Mouse (Mus musculus): Measurements from ENCODE around the gene Pde3a.

Gene Pde3a

GRCm38 (mm10) chr6:141331464-141331863 is 82.4 kb downstream of the Pde3a start:
- DNase-seq, result no peak

- no peak for DNase-seq
Measured at GRCm38 (mm10) chr6:141332613-141333165, 83.6 kb downstream of the Pde3a start.

GRCm38 (mm10) chr6:141333245-141333644 is 84.2 kb downstream of the Pde3a start:
- DNase-seq, result no peak

- no peak for DNase-seq
Measured at GRCm38 (mm10) chr6:141335878-141336277, 86.8 kb downstream of the Pde3a start.

DNA sequence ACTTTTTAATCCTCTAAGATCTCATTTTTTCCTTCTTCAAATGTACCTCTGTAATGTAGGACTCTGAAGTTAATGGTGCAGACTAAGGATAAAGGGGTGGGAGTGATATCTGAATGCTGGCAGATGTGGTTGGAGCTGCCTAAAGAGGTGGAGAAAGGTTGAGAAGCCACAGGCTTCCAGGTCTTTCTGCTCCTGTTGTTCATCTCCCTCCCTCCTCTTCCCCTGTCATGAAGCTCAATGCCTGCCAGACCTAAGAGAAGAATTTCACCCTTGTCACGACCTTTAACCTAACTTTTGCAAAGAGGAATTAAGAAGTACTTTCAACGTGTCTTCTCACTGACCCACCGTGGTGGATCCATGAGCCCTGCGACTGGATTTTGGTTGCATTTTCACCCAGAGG is 87.4 kb downstream of the Pde3a start:
- no peak for DNase-seq

GRCm38 (mm10) chr6:141337673-141338072 is 88.6 kb downstream of the Pde3a start:
- DNase-seq, result no peak

GRCm38 (mm10) chr6:141341385-141341784 is 92.3 kb downstream of the Pde3a start:
- no peak for DNase-seq

- no peak for DNase-seq
Measured at GRCm38 (mm10) chr6:141347870-141348269, 98.8 kb downstream of the Pde3a start.

DNA sequence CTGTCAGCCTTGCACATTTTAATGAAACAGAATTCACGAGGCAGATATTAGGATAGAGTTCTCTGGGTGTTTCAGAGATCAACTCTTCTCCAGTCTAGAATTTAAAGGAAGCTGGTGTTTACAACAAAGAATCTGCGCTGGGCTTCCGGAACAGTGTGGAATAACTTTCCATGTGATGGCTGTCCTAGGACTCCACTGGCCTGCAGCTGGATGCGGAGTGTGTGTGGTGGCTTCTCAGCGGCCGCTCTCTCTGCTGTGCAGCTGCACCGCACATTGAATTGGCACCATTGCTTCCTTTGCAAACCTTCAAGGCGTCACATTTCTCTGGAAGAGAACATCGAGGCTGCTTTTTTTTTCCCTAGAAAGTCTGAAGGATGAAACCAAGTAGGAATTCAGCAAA is 99.5 kb downstream of the Pde3a start:
- no peak for DNase-seq

GRCm38 (mm10) chr6:141350261-141350660 is 101.2 kb downstream of the Pde3a start:
- DNase-seq, result no peak

DNA sequence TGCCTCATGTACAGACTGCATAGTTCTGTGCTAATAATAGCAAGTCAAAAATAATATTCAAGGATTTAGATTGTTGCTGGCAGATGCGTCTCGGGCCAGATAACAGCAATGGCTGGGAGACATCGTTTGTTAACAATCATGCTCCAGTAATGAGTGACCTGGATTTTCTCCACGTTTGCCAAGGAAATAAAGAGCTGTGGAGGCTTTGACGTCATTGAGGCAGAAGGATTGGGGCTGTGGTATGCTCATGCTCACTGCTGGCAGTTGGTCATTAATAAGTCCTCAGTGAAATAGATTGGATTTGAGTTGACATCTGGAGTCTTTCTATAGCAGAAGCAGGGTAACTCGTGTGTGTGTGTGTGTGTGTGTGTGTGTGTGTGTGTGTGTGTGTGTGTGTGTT is 103.2 kb downstream of the Pde3a start:
- no peak for DNase-seq

- no peak for DNase-seq
Measured at GRCm38 (mm10) chr6:141363664-141364063, 114.6 kb downstream of the Pde3a start.

DNA sequence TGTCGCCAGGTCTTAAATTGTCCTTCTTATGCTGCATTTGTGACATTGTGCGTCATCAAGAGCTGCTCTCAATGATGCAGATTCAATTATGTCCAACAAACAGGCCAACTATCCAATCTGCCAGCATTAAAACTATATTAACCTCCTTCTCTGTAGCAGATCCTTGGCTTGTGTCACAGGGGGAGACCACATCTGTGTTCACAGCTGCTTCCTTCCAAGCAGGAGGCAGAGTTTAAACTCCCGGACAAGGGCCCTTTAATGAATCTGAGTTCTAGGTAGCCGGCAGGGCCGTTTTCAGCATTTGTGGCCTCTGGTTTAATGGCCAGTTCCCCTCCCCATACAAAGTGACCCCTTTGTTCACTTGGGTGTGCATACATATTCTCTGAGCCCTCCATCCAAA is 118.0 kb downstream of the Pde3a start:
- no peak for DNase-seq

- no peak for DNase-seq
Measured at GRCm38 (mm10) chr6:141372697-141373096, 123.6 kb downstream of the Pde3a start.

DNA sequence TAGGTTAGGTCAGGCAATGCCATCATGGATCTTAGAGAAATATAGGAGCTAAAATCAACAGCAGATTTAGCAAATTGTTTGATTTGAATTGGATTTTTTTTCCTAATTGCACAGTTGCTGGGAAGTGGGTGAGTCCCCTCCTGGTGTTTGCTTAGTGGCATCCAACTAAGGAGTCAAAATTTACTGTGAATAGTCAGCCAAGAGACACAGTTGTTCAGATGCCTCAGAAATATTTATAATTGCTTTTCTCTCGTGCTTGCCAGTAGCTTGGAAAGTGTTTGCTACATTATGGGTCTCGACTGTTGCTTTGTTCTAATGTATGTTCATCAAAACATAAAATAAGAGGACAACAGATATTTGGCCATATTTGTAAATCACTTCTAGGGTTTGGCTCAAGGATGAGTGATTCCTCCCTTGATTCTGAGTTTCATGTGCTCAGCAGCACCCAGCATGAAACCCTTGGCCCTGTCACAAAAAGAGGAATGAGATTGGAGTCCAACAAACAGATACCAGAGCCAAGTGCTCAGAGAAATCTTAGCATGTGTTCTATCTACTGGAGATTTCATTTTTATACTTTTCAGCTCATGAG is 125.5 kb downstream of the Pde3a start:
- DNase-seq, result peak; percentile 30

GRCm38 (mm10) chr6:141375155-141375554 is 126.1 kb downstream of the Pde3a start:
- DNase-seq, result peak; percentile 16

GRCm38 (mm10) chr6:141380927-141381326 is 131.9 kb downstream of the Pde3a start:
- DNase-seq, result no peak

- no peak for DNase-seq
Measured at GRCm38 (mm10) chr6:141381473-141381872, 132.4 kb downstream of the Pde3a start.

GRCm38 (mm10) chr6:141381881-141382370 is 132.9 kb downstream of the Pde3a start:
- DNase-seq, result no peak

GRCm38 (mm10) chr6:141388104-141388503 is 139.0 kb downstream of the Pde3a start:
- no peak for DNase-seq

DNA sequence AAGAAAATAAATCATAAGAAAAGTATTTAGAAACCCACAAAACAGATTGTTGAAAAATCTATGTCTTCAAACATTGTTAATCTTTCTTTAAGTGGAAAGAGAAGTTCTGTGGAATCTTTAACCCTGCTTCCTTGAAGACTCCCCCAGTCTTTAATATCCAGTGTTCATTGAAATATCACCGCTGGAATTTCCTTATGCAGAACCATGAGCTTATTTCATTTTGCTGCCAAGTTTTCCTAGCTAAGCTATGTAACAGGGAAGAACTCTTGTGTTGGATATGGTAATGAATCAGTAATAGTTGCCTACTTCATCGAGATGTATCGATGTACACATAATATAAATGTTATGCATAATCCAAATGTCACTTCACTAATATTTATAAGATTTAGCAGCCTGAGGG is 146.9 kb downstream of the Pde3a start:
- DNase-seq, result no peak

GRCm38 (mm10) chr6:141399411-141399810 is 150.3 kb downstream of the Pde3a start:
- DNase-seq, result no peak

GRCm38 (mm10) chr6:141403943-141404342 is 154.9 kb downstream of the Pde3a start:
- no peak for DNase-seq

GRCm38 (mm10) chr6:141404649-141405048 is 155.6 kb downstream of the Pde3a start:
- no peak for DNase-seq

- DNase-seq, result no peak
Measured at GRCm38 (mm10) chr6:141405496-141405895, 156.4 kb downstream of the Pde3a start.
